Mouse (Mus musculus) cerebellum, postnatal 10 days (tissue): Measurements from ENCODE around the gene Capn2.

Source experiments
- DNase-seq, 2 experiments: peaks; one replicate each; pipeline ENCODE4 v3.0.0; 2021; ENCODE audit warnings: mixed read lengths in 2 of 2

Capn2 gene

DNA sequence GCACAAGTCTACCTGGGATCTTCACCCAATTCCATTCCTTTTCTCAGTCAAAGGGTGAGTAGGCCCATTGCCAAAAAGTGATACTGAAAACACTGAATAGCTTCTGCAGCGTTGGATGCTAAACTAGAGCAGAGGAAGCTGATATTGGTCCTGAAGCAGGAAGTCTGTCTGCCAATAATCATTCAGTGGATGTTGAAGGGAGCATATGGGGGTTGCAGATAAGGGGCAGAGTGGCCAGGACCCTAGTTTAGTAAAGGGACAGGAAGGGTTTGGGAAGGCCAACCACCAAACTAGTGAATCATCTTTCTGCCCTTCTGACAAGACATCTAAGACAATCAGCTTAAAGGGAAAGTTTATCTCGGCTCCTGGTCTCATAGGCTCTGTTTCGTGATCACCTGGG, 6.3 kb upstream of the Capn2 start:
- no peak for DNase-seq

DNA sequence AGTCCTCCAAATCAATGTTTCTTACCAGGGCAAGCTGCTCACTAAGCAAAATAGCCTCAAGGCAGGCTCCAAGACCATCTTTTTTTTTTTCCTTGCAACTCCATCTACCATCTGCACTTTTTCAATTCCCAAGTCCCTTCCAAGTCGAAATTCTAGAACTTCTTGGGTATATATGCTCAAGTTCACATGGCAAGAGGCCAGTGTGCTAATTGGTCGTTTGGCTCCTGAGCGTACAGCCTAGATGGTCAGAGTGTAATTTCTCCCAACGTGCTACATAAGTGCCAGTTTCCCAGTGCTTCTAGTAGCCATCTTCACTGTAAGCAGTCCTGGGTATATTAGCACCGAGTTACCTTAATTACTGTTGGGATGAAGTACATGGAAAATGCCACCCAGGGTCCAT, 5.6 kb upstream of the Capn2 start:
- no peak for DNase-seq

DNA sequence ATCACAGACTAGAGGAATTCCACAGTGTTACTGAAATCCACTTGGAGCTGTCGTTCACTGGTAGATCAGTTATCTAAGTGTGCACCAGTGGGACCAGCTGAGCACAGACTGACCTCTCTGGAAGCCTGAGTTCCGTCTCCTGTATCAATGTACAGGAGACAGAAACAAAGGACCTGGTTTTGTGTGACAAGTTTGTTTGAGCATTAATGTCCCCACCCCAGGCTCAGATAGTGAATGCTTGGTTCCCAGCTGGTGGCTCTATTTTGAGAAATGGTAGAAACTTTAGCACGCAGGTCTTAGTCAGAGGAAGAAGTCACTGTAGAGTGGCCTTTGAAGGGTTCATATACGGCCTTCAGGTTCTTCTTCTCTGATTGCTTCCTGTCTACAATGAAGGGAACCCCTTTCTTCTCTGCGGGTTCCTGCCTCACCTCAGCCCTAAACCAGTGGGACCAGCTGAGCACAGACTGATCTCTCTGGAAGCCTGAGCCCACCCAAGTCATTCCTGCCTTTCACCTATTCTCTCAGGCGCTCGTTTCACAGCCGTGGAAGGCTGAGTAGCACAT, 3.6 kb upstream of the Capn2 start:
- DNase-seq, result no peak

DNA sequence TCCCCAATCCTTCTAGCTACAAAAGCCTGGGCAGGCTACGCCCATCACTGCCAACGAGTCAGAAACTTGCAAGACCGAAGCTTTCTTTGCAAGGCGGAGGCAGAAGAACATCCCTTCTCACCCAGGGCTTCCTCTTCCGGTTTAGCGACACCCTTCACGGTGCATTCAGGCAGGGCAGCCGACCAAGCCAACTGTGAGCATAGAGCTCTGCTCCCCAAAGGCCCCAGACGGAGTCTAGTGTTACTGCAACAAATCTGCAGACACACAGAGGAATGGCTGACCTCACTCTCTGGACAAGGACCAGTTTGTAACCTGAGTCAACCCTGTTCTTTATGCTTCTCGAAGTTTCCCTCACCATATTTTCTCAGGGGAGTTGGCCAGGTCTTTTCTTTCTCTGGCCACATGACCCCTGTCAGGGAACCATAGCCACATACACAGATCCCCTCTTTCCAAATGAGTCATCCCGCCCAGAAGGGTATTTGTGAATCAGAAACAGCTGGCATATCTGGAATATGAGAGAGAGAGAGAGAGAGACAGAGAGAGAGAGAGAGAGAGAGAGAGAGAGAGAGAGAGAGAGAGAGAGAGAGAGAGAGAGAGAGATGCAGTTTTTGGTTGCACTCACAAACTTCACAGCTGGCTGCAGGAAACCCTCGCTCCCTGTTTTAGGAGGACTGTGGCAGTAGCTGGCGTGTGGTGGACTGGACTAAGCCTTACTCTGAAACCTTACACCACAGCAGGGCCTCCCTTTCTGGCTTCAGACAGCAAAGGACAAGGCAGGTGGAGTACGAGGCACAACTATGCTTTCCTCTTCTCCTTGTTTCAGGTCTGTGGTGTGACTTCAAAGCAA, 2.9 kb upstream of the Capn2 start:
- peak in 1 of 2 experiments; percentile 26 for DNase-seq

DNA sequence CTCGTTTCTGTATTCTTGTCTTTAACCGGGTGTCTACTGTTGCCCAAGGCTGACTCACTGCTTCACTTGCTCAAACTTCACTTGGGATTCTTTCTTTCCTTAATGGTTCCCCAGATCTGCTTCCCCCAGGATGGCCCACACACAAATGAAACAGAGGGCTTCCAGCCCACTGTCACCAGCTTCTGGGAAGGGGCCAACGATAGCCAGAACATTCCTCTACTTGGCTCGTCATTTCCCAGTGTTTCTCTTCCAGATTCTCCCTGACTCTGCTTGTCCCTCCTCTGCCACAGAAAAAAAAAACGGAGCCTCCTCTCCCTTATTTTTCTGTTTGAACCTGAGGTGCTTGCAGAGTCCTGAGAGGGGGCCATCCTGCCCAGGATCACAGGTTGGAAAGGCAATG, 1.9 kb upstream of the Capn2 start:
- DNase-seq, result peak in 1 of 2 experiments; percentile 39

DNA sequence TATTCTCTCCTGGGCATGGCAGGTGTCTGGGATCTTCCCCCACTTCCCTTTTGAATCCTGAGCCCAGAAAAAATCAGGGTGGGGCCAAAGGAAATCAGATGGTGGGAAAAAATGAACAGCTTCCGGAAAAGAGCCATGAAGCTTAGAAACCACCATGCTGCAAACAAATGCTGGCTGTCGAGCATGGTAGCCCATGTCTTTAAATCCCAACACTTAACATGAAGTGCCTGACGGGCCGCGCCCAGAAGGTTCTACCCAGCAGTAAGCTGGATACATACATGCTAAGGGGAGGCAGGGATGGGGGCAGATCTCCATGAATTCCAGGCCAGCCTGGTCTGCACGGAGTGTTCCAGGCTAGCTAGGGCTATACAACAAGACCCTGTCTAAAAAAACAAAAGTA, 1.4 kb upstream of the Capn2 start:
- no peak for DNase-seq

DNA sequence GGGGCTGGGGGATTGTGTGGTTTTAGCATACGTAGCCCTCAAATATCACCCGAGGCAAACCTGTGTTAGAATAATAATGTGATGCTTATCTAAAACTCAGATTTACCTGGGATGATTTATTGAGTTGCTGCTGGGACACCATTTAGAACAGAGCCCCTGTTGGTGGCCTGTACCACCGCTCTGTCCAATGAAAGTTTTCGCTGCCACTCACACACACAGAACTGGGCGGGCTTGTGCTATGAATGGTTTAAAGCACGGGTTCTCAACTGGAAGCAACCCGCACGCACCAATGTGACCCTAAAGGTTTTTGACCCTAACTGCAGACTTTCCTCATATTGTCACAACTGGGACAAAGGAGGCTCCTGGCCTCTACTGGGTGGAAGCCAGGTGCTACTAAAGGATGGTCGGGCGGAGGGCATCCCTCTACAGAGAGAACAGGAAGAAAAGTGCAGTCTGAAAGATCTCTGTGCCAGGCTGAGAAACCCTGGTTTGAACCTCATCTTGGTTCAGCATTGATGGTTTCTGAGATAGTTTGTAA, 804 bp upstream of the Capn2 start:
- no peak for DNase-seq

DNA sequence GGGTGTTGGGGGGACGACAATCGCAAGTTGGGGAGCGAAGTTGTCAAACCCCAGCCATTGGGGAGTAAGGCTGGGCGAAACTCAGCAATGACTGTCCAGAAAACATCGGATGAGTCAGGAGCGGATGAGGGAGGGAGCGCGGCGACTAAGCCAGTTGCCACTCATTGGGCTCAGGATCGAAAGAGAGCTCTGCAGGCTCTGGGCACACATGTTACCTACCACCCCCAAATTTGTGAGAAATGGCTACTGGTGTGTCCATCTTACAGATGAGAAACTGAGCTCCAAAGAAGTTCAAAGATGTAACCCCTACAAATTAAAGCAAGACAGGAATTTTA, 236 bp upstream of the Capn2 start:
- DNase-seq, result no peak

DNA sequence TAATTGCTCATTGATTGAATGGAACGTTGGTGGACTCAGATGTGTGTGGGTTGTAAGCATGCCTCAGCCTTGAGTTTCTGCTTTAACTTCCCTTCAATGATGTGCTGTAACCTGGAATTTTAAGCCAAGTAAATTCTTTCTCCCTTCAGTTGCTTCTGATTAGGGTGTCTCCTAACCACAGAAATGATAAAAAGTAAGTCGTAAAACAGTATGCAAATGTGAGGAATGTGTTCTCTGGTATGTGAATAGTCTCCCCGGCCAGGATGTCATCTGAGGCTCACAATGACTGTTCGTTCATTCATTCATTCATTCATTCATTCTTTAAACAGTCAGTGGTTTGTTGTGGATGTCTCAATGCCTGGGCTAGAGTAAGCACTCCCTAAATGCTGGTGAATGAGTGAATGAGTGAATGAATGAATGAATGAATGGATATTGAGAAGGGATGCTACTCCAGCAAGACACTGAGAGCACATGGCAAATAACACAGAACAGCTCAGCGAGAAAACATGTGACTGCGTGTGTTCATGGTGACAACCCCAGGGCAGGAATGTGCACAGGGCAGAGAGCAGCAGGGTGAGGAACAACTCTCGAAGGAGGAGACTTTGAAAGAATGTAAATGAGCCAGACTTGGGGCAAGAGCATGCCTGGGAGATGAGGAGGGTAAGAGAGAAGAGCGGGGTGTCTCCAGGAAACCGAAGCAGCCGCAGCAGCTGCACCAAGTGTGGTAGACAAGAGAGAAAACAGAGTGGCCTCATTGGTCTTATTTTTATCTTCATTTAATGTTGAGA, 2.4 kb downstream of the Capn2 start:
- no peak for DNase-seq

DNA sequence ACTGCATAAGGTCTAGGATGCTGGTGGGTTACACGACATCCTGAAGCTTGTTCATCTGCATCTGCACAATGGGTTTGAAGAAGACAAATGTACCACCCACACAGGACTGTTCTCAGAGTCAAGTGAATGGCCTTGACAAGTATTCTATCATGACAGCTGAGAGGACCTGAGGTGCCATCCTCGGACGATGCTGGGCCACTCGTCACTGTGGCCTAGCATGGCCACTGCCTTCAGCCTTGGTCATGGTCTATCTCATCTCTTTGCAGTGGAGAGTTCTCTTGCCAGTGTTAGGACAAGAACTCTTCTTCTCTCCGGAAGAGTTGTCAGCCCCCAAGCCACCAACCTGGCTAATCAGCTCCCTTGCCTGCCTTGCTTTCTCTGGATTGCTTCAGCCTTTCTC, 3.7 kb downstream of the Capn2 start:
- no peak for DNase-seq

DNA sequence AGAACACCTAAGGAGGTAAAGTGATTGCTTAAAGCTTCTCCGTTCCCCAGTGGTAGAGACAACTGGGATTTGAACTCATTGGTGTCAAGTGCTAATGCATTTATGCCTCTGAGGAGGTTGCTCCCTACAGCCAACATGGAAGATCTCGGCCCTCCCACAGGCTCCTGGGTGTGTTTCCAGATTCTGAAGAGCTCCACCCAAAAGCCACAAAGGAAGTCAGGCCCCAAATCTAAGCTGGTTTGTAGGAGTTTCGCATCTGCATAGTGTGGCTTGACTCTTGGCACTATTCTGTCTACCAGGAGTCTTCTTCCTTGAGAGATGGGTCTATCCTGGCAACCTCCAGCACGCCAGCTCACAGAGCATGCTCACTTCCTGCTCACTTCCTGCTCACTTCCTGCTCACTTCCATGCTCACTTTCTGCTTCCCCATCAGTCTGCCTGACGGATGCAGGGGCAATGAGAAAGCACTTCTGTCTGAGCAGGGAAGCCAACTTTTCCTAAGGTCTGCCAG, 4.5 kb downstream of the Capn2 start:
- no peak for DNase-seq

DNA sequence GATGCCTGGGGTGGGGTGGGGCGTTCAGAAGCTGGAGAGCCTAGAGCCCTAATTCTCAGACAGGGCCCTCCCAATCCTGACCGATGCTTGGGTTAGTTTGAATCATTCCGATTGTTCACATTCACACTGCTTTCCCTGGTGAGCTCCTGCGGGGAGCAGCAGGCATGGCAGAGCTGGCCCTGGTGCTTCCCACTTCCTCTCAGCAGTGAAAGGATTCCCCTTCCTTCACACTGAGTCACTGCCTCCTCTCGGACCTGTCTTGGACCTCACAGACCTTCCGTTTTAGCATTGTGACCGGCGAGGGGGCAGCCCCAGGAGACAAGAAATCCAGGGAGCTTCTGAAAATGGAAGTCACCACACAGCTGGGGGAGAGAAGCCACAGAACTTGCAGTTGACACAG, 5.6 kb downstream of the Capn2 start:
- no peak for DNase-seq

DNA sequence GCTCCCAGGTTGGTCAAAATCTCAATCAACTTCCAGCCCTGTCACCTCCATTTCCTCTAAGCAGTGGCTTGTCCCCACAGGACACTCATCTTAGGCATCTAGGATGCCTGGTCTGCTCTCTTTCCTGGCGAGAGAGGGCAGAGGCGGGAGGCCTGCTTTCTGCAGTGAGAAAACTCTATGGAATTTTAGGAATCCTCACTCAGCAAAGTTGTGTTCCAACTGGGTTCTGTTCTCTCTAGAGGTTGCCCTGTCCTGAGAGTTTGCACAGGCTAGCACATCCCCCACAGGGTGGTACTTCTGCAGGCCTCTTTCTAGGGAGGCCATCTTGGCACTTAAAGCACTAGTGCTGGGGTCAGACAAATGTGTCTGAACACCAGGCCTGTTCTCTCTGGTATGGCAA, 6.3 kb downstream of the Capn2 start:
- no peak for DNase-seq

DNA sequence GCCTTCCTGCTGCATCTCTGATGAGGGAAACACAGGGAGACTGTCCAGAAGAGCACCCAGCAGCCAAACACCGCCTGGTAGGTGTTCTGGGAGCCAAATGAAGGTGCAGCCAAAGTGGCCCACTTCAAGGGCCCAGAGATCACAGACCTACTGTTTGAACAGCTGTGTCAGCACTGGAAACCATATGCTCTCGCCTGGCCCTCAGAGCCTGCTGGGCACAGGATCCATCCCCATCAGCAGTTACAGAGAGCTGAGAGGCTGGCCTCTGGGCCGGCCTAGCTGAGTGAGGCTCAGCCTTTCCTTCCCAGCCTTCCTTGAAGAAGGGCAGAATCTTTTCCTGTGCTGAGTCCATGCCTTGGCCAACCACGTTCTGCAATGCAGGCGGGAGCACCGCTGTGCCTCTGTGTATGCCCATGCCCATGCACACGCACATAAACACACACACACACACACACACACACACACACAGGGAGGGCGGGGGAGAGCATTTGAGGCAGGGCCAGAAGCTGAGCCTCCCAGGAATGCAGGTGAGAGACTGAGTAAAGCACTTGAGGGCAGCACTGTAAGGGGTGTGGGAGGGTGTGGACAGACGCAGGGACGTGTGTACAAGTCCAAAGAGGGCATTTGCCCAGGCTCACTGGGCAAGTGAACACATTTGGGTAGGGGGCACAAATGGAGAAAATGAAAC, 8.2 kb downstream of the Capn2 start:
- peak in 1 of 2 experiments; percentile 61 for DNase-seq

DNA sequence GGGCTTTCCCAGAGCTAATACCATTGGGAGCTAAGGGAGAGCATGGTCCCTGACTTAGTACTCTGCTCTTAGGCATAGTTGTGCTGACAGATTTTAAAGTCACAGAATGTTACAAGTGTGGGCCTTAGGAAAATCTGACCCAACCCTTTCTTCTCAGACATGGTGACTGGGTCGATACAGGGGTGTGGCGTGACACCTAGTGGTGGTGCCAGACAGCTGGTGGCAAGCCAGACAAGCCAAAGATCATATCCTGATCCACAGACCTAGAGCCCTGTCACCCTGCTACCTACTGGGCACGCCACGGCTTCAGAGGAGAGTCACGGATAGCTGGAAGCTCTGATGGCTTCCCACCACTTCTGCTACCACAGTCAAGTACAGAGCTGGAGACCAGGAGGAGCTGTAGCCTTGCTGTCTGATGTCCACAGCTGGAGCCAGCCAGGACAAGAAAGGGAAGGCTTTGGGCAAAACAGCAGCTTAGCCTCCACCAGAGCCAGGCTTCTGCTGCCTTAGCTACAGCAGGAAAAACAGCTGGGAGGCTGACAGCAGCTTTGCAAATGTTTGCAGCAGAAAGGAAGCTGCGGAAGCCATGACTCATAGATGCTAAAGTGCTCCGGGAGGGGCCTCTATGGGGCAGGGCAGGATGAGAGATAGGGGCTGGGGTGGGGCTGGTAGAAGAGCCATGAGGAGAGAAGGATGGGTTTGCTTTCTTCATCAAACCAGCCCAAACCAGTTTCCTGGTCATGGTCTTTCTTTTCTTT, 11.0 kb downstream of the Capn2 start:
- DNase-seq, result no peak

DNA sequence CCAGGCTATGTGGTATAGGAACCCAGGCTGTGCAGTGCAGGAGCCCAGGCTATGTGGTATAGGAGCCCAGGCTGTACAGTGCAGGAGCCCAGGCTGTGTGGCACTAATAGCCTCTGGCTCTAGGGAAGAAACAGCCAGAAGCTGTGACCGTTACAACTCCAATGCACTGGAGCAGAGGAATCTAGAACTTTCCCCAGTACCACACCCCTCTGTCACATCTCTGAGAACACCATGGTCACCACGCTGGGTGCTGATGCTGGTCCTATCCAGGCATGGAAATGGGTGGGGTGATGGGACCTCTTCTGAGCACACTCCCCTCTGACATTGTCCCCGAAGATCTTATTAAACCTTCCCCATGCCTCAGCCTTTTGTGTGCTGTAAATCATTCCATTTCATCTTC, 12.1 kb downstream of the Capn2 start:
- DNase-seq, result no peak

DNA sequence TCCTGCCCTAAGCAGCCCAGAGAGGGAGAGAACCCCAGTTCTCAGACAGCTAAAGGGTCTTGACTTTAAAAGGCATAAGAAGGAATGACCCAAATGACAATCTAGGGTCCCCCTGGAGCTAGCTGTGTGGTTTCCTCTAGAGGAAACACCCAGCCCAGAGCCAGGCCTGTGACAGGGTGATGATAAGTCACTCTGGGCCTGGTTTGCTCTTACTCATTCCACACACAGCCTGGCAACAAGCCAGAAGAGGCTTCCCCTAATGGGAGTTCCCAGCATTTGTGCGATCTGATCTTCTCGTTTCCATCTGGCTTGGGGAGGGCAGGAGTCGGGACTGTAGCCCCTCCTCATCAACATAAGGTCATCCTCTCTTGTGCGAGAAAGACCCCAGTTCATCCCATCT, 13.2 kb downstream of the Capn2 start:
- peak; percentile 52 to 57 for DNase-seq

DNA sequence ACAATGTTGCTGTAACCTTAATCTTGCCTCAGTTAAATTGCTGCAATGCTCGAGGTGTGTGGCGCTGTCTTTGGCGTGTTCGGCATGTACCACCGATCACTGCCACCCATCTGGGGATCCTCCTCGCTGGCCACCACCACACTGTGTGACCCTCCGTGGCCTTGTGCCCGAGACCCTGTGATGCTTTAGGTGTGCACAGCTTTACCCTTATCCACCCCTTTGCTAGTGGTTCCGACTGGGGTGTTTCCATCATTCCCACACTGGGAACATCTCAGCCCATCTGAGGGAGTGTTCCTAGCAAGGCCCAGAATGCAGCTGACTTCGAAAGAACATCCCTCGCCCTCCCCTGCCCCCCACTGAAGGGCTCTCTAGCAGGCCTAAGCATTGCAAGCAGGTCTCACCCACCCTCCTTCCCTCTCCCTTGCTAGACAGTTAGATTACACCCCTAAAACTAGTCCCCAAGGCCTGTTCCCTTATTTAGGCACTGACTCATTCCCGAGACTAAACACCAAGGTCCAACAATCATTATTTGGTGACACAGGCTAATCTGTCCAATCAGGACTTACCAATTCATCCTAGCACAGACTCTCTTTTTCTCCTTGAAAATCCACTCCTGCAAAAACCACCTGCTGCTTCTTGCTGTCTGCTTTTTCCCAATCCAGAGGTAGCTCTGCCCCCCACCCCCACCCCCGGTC, 14.1 kb downstream of the Capn2 start:
- DNase-seq, result no peak

DNA sequence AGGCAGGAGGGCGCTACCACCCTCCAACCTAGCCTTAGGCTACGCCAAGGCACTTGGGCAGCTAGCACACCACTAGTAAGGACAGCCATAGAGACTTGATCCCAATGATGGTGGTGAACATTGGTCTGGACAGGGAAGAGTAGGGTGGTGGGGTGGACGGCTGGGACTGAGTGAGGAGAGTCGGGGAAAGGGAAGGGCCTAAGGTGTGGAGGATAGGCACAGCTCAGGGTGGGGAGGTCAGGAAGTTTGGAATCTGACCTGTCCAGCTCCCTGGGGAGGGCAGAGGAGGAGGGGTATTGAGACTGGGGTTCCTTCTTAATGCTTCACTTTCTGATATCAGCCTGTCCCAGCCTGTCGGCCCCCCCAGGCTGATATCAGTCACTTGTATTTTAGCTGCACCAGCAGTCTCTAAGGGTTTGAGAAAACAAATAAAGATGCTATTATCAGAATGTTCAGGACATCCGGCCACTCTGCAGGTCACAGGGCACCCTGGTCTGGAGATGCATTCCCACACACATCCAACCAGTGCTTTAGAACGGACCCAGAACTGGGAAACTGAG, 14.8 kb downstream of the Capn2 start:
- no peak for DNase-seq

DNA sequence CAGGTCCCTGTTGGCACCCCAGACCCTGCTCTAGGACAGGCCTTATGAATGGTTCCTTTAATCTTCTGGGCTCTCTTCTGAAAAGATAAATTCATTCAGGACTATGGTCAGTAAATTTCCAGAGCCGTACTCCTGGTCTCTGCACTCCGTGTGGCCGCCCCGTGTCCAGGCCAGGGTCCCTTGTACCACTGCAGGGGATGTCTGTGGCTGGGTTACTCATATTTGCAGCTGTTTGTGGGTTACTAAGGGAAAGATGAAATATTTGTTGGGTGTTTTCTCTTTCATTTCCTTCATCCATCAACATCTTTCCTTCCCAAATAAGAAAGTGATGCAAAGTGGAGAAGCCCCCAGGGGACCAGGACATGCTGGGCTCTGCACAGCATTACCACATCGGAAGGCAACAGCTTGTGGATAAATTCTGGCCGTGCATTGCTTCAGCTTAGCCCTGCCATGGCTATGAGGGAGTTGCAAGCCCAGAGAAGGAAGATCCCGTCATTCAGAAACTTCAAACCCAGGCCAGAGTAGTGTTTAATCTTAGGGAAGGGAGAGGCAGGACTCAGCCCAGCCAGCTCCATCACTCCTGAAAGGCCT, 15.5 kb downstream of the Capn2 start:
- no peak for DNase-seq

DNA sequence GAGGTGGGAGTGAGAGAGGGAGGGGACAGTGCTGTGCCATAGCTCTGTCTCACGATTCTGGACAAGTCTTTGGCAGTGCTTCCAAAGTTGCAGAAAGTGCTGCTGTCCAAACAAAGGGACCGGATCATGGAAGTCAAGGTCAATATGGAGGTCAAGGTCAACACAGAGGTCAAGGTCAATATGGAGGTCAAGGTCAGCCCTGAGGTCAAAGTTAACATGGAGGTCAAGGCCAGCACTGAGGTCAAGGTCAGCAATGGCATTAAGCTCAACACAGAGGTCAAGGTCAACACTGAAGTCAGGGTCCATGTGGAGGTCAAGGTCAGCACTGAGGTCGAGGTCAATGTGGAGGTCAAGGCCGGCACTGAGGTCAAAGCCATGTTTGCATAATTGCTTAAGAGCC, 16.6 kb downstream of the Capn2 start:
- DNase-seq, result no peak
